Mouse (Mus musculus): ENCODE results near the gene Samt4.
"Not testable (repeated sequence)": the region's sequence is repeated elsewhere in the genome, so short reads cannot be mapped to it uniquely, and the experiment has no call there.

Samt4 gene

DNA sequence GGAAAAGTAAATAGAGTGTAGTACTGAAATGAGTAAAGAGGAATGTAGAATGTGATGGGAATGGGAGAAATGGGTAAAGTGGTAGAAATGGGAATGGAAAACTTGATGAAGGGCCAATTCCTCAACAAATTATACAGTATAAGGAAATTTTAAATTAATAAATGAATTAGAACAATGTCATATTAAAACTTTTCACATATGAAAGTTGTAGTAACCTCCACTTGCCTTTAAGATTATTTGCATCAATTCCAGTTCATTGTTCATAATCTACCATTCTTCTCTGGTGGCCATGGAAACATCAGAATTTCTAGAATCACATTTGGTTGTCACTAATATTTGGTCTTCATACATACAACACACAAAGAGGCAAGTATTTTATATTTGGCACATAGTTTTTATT lies at the start of gene Samt4:
Gene Samt4 (plus strand): TSS at position 301 of the 400 bp plus-strand sequence.
- no peak for DNase-seq

DNA sequence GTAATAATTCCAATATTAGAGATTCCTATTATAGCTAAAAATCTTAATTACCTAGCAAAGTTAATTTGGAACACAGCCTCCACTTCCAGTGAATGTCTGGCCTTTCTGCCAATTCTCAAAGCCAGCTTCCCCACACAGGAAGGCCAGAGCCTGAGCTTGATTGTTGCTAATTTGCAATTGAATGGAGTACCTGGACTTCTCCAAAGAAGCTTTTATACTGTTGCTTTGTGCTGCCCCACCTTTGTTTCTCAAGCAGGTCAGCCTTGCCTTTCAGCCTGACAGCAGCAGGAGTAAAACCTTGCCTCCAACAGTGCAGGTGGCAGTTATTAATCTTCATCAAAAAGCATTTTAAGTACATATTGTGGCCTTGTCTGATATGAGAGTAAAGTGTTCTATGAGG lies 38.1 kb upstream of the Samt4 start:
- DNase-seq, result not testable (repeated sequence)

DNA sequence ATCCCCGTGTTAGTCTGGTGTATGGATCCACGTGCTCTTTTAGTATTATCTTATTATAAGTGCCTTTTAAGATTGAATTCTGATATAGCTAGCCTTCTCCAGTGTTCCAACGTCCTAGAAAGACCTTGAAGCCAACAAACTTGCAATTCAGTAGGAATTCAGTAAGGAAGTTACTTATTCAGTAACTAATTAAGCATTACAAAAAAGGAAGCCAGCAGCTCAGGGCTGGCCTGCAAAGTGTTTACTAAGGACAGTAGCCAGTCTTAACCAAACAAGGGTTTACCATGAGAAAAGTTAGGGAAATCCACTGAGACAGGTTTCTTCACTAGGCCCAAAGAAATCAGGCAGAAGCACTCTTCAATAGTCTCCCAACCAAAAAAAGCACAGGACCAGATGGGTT lies 13.4 kb upstream of the Samt4 start:
- not testable (repeated sequence) for DNase-seq

Measured in retina, postnatal 1 day (tissue).